Mouse (Mus musculus) E14TG2a.4 (cell line): ENCODE data around the gene Inf2.

ENCODE experiments used
- CTCF ChIP-seq: conservative IDR thresholded peaks from 2 replicates; pipeline ENCODE4 v1.5.1; 2014; ENCODE audit warnings: low read length
- POU5F1 ChIP-seq: IDR thresholded peaks from 2 replicates; pipeline ENCODE4 v1.6.1; 2014; ENCODE audit warnings: low read length, borderline replicate concordance

- no peak for TF ChIP-seq CTCF
- no peak for TF ChIP-seq POU5F1
These were observed 50.9 kb downstream of the Inf2 start for GRCm38 (mm10) chr12:112639526-112639925.
